Mouse (Mus musculus) forebrain, embryonic 11.5 days (tissue): ENCODE data around the gene Cntn4. TPM values are rescaled to one million over a fixed set of nuclear protein-coding genes. Genes with fewer than 3 reads are reported as not detected.

ENCODE experiments used
- ATAC-seq: fragments of 200-750 bp; cut with Nextera tagmentation; replicated peaks from 2 replicates; pipeline ENCODE4 v1.8.0; 2017; ENCODE audit warnings: moderate TSS enrichment; ENCODE audit not compliant: low FRiP score
- DNase-seq: peaks from one replicate; pipeline ENCODE4 v3.0.0-alpha.2; 2017; ENCODE audit warnings: low spot score
- H3K27ac ChIP-seq: fragments of 300-500 bp; sonication (generic); 2 replicates; pipeline ENCODE4 v1.5.1; 2014; ENCODE audit warnings: low read depth, low read length
- H3K27me3 ChIP-seq: fragments of 300-500 bp; sonication (generic); 2 replicates; pipeline ENCODE4 v1.6.1; 2014; ENCODE audit warnings: mild to moderate bottlenecking, low read length, mixed read lengths; ENCODE audit not compliant: control insufficient read depth, insufficient read depth
- H3K36me3 ChIP-seq: fragments of 300-500 bp; sonication (generic); 2 replicates; pipeline ENCODE4 v1.6.1; 2014; ENCODE audit warnings: mild to moderate bottlenecking, low read length, moderate library complexity, mixed read lengths; ENCODE audit not compliant: control insufficient read depth, insufficient read depth
- H3K4me1 ChIP-seq: fragments of 300-500 bp; sonication (generic); replicated peaks from 2 replicates; pipeline ENCODE4 v1.6.1; 2014; ENCODE audit warnings: low read length, mixed read lengths; ENCODE audit not compliant: control insufficient read depth, insufficient read depth
- H3K4me2 ChIP-seq: fragments of 300-500 bp; sonication (generic); 2 replicates; pipeline ENCODE4 v1.6.1; 2014; ENCODE audit warnings: low read depth, mild to moderate bottlenecking, low read length, moderate library complexity, mixed read lengths; ENCODE audit not compliant: severe bottlenecking
- H3K4me3 ChIP-seq: fragments of 300-500 bp; sonication (generic); 2 replicates; pipeline ENCODE4 v1.5.1; 2014; ENCODE audit warnings: low read depth, low read length
- H3K9ac ChIP-seq: fragments of 300-500 bp; sonication (generic); 2 replicates; pipeline ENCODE4 v1.6.1; 2014; ENCODE audit warnings: low read length
- H3K9me3 ChIP-seq: fragments of 300-500 bp; sonication (generic); 2 replicates; pipeline ENCODE4 v1.6.1; 2016; ENCODE audit warnings: low read length, mixed read lengths; ENCODE audit not compliant: control insufficient read depth
- WGBS: fragments of 180-500 bp; shearing (Covaris S2); extraction: QIAGEN DNeasy Blood & Tissue Kit; methylation state at CpG from one replicate; pipeline ENCODE4 v1.1.7; 2014; 5-methylcytosine and 5-hydroxymethylcytosine counted together
- polyA plus RNA-seq: library from polyadenylated mRNA; unstranded; fragments of >200 nt; fragmentation: Nextera tagmentation; extraction: Ambion mirVana; gene quantifications from 2 replicates; pipeline ENCODE4 v1.2.1, GENCODE M21; 2014

Gene Cntn4
- polyA plus RNA-seq, 1 experiment from 2014 or later: 1.5 TPM

DNA sequence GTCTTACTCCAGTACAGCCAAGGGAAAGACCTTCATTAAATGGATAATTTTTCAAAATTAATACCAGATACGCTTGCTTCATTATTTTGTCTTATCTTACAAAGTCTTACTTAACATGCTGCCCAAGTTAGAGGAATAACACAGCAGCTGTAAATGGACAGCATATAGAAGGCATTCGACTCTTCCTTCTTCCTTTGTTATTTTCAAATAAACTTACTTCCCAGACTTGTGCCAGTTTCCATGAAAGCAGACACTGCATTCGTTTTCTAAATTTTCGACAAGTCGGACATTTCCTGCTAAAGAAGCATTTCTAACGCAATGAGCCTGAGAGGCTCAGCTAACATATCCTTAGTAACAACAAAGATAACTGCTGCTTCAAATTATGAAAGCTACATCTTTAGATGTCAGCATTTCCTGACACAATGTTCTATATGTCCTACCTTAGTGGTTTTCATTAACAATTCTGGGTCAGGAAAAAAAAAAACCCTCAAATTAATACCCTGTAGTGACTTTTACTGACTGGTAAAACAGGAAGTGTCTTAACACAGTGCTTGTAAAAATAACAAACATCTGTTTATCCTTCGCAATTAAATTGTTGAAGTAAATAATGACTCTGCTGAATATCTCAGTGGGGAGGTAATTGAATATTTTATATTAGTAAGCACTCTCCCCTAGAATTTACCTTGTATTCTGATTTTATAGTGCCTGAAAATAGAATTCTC is 1068.4 kb downstream of the Cntn4 start:
- no peak for ATAC-seq
- 85% methylated on average over 7 of the region's 7 CpGs for WGBS

DNA sequence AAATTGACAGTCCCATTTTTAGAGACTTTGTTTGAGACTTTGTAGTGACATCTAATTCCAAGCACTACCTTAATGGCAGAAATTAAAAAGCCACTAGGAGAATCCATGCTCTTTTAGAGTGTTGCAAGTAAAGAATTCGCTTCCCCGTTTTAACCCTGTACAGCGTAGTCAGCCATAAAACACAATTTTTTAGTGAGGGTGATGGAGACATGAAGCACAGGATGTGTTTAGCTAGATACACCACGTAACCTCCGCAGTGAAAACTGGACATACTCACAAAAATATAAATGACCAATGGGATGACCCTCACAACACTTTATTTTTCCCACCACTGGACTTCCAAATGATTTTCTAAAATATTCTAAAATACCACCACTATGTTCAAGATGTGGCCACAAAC is 1069.8 kb downstream of the Cntn4 start:
- H3K4me3 ChIP-seq: no peak overlapping the region
- no peaks in the 10 kb centered on the region for H3K27me3 ChIP-seq
- WGBS: 94% methylated on average over 5 of the region's 5 CpGs
- no peak for ATAC-seq
- H3K4me1 ChIP-seq: no peaks in the 10 kb centered on the region
- H3K9me3 ChIP-seq: no peaks in the 10 kb centered on the region
- H3K27ac ChIP-seq: no peak overlapping the region
- no peak overlapping the region for H3K4me2 ChIP-seq
- H3K36me3 ChIP-seq: no peaks in the 10 kb centered on the region
- no peak for DNase-seq
- no peak overlapping the region for H3K9ac ChIP-seq

More for the DNA sequence above, 1068.4 kb downstream of the Cntn4 start:
- no peaks in the 10 kb centered on the region for H3K27me3 ChIP-seq
- H3K4me1 ChIP-seq: no peaks in the 10 kb centered on the region
- H3K9me3 ChIP-seq: no peaks in the 10 kb centered on the region
- no peaks in the 10 kb centered on the region for H3K36me3 ChIP-seq
- H3K9ac ChIP-seq: no peak overlapping the region
- no peak for DNase-seq
- no peak overlapping the region for H3K4me3 ChIP-seq
- H3K4me2 ChIP-seq: no peak overlapping the region
- no peak overlapping the region for H3K27ac ChIP-seq

DNA sequence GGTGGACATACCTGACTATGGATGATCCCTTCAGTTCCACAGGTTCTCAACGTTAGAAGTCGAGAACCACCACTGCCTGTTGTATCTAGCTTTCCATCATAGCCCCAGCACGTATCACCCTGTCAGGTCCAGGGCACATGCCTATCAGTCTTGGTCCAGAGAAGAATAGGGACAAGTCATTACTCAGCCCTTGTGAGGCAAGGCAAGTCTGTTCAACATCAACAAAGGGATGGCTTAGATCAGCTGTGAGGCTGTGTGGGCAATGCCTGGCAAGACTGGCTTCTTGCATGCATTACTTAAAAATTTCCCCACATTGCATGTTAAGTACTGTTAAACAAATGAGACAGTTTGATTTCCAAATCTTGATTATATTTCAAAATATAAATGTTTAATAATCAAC is 1070.3 kb downstream of the Cntn4 start:
- H3K27ac ChIP-seq: no peak overlapping the region
- 77% methylated on average over 3 of the region's 3 CpGs for WGBS
- H3K36me3 ChIP-seq: no peaks in the 10 kb centered on the region
- H3K27me3 ChIP-seq: no peaks in the 10 kb centered on the region
- H3K4me1 ChIP-seq: no peaks in the 10 kb centered on the region
- H3K4me2 ChIP-seq: no peak overlapping the region
- H3K9me3 ChIP-seq: no peaks in the 10 kb centered on the region
- ATAC-seq: no peak
- no peak overlapping the region for H3K9ac ChIP-seq
- H3K4me3 ChIP-seq: no peak overlapping the region
- DNase-seq: no peak
